Mouse (Mus musculus): ENCODE measurements around the gene Prrt1. TPM values are rescaled to one million over a fixed set of nuclear protein-coding genes. Genes with fewer than 3 reads are reported as not detected.

The Prrt1 gene
- total RNA-seq (2021), result under 1 TPM; 0.52 to 0.91 TPM

DNA sequence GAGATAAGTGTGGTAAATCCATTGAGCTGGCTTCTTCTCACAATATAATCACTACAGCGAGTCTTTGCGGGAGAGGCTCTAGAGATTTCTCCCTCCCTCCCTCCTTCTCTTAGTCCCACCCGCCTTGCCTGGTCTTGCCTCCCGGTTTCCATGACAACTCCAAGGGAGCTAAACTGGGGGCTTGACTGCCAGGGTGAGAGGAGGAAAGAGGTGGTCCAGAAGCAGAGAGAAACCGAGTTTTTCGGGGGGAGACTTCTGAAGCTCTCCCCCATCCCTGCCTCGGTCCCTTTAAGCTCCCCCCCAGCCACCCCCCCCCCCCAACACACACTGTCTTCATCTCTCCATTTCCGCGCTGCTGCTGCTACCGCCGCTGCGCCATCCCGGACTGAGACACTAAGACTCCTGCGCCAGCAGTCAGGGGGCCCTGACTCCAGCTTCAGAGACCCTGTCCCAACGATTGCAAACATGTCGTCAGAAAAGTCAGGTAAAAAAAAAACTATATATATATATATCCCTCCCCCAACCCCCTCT, at the start of gene Prrt1:
Prrt1 (plus strand) TSS at position 313 of the 531 bp plus-strand sequence.
- no peak for DNase-seq

DNA sequence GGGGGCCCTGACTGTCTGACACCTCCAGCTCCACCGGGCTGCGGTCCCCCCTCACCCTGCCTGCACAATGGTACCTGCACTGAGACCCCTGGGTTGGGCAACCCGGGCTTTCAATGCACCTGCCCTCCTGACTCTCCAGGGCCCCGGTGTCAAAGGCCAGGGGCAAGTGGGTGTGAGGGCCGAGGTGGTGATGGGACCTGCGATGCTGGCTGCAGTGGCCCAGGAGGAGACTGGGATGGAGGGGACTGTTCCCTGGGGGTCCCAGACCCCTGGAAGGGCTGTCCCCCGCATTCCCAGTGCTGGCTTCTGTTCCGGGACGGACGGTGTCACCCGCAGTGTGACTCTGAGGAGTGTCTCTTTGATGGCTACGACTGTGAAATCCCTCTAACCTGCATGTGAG, 46.8 kb upstream of the Prrt1 start:
- DNase-seq, result no peak

DNA sequence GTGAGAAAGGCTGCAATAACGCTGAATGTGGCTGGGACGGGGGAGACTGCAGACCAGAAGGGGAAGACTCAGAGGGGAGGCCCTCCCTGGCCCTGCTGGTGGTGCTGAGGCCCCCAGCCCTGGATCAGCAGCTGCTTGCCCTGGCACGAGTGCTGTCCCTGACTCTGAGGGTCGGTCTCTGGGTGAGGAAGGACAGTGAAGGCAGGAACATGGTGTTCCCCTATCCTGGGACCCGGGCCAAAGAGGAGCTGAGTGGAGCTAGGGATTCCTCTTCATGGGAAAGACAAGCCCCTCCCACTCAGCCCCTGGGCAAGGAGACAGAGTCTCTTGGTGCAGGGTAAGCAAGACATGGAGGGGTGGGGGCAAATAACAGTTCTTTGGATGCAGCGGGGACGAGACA, 45.9 kb upstream of the Prrt1 start:
- DNase-seq, result no peak

DNA sequence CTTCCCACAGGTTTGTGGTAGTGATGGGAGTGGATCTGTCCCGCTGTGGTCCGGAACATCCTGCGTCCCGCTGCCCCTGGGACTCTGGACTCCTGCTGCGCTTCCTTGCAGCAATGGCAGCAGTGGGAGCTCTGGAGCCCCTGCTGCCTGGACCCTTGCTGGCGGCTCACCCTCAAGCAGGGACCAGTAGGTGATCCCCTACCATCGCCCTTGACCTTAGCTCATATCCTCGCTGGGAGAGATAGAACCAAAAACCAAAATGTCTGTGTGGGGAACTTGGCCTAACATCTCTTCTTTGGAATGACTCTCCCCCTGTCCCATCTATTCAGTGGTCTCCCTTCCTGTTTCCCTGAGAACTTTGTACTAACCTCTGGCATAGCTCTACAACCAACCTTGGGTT, 45.5 kb upstream of the Prrt1 start:
- no peak for DNase-seq

DNA sequence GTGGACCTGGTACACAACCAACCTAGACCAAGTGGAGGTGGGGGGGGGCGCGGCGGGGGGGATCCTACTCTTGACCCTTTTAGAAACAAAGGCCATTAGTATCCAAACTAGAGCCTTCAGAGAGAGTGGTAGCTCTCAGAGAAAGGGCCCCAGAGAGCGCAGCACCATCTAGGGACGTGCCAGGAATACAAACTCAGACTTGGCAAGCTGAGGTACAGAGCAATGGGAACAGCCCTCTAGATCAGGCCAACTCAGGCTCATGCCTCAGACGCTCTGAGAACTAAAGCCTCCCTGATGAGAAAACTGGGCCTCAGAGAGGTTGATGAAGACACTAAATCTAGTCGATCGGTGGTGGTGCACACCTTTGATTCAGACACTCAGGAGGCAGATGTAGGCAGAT, 44.2 kb upstream of the Prrt1 start:
- no peak for DNase-seq

GRCm38 (mm10) chr17:34585877-34586771, 43.2 kb upstream of the Prrt1 start:
- DNase-seq, result no peak

DNA sequence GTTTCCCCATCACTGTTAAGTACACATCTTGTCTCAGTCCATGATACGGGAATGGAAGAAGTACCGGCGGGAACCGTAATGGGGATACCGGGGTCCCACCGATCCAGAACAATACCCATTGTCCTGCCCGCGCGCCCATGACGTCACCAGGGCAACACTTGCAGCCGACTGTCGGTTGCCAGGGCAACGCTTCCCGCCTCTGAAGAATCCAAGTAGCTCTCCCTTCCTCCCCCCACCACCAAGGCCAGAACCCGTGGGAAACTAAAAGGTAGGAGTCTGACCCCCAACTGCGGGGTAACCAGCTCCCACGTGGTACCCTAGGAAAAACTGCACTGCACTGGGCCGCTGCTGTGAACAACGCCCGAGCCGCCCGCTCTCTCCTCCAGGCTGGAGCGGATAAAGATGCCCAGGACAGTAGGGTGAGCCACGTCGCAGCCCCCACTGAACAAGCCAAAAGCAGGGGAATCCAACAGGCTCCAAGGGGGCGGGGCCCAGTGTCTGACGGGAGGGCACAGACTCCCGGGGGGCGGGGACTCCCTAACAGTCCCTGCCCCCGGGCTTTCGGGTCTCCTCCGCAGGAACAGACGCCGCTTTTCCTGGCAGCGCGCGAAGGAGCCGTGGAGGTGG, 42.4 kb upstream of the Prrt1 start:
- peak; percentile 90 for DNase-seq

DNA sequence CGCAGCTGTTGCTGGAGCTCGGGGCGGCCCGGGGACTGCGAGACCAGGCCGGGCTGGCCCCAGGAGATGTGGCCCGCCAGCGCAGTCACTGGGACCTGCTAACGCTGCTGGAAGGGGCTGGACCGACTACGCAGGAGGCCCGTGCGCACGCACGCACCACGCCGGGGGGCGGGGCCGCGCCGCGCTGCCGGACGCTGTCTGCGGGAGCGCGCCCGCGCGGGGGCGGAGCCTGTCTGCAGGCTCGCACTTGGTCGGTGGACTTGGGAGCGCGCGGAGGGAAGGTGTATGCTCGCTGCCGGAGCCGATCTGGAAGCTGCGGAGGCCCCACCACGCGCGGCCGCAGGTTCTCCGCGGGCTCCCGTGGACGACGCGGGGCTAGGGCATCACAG, 41.9 kb upstream of the Prrt1 start:
- peak; percentile 97 for DNase-seq

- no peak for DNase-seq
These were observed 41.5 kb upstream of the Prrt1 start for GRCm38 (mm10) chr17:34587814-34588213.

DNA sequence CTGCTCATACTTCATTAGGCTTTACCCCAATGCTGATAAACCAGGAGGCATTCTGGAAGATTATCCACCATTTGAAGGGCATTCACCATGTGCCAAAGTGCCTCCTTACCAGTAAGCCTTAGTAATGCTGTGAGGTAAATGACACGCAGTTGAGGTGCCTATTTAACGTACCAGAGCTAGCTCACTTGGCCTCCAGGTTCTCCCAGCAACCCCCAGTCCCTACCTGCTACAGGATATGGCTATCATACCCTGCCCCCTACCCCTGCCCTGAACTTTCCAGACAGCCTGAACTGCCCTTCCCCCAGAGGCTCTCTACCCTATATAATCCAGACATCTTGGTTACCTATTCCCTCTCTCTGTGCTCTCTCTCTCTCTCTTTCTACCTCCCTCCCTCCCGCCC, 40.6 kb upstream of the Prrt1 start:
- no peak for DNase-seq

- no peak for DNase-seq
These were observed 40.1 kb upstream of the Prrt1 start for GRCm38 (mm10) chr17:34589206-34589605.

- peak; percentile 67 for DNase-seq
These were observed 39.6 kb upstream of the Prrt1 start, which contains the start of gene Gpsm3 for GRCm38 (mm10) chr17:34589681-34590101. TSS of gene Gpsm3 (plus strand) at chr17:34589806.

DNA sequence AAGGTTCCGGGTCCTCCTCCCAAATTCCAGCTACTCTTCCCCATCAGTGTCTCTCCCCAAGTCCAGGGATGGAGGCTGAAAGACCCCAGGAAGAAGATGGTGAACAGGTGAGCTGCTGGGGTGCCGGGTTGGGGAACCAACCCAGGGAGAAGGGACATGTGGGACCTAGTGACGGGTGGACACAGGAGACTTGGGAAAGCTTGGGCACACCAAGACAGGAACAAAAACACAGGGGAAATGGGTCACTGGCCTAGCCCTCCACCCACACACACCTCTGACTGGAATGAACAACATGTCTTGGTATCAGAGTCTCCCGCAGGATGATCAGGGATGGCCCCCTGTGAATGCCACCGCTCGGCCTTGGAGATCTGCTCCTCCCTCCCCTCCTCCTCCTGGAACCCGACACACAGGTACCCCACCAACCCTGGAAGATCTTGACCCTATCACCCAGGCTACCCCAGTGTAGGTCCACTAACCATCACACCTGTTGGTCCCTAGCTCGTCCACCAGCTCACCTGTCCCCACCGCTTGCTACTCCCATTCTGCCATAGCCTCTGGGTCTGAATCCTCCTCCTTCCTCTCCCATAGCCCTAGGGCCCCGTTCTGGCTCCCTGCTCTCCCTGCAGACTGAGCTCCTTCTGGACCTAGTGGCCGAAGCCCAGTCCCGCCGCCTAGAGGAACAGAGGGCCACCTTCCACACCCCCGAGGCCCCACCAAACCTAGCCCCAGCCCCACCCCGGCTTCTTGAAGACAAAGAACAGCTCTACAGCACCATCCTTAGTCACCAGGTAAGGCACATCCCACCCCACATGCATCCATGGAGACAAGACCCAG, 39.0 kb upstream of the Prrt1 start:
- no peak for DNase-seq

GRCm38 (mm10) chr17:34591029-34591993, 38.0 kb upstream of the Prrt1 start, which contains the start of gene Pbx2:
TSS of gene Pbx2 (plus strand) at chr17:34591266.
- no peak for DNase-seq

GRCm38 (mm10) chr17:34591994-34592375, 37.3 kb upstream of the Prrt1 start:
- DNase-seq, result peak; percentile 95

DNA sequence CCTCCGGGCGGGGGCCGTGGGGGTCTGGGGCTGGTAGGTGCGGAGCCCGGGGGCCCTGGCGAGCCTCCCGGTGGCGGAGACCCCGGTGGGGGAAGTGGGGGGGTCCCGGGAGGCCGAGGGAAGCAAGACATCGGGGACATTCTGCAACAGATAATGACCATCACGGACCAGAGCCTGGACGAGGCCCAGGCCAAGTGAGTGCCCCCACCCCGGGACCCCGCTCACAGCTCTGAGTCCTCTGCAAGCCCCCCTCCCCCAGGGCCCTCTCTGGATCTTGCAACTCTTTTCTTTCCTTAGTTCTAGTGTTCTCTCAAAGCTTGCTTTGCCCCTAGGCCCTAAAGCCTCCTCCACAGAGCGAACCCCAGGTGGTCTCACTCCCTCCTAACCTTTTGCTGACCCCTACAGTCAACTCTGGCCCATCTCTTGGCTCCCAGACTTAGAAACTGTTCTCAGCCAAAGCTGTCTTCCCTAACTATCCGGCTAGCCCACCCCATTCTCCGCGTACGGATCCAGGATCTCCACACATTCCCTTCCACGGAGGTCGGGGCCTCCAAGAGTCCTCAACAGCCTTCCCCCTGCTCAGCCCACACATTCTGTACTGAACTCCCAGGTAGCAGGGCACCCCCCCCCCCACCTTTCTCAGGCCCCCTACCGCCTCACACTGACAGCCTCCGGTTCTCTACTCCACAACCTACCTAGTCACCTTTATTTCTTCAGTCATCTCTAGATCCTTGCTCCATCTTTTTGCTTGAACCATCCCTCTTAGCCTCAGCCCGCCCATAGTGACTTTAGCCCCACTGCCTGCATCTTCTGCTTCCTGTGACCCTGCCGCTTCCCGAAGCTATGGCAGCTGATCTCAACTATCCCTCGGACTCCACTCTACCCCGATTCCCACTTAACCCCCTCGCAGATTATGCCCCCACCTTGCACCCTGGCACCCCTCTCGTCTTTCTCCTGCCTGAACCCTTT, 36.5 kb upstream of the Prrt1 start:
- DNase-seq, result no peak

- no peak for DNase-seq
These were observed 35.4 kb upstream of the Prrt1 start for GRCm38 (mm10) chr17:34593752-34594525.

DNA sequence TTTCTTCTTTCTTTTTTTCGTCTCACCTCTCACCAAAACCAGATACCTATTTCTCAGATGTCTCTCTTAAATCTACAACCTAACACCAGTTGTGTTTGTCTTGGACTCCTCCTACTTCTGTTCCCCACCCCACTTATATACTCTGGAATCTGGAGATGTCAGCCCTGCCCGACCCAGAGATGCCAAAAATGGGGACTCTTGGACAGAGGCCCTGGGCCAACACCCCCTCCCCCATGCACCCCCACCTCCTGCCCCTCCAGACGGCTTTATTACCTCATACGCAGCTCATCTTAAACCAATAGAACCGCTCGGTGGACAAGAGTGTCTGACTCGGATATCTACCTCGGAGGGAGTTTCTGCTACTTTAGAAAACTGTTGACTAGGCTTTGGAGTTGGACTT, 33.2 kb upstream of the Prrt1 start:
- no peak for DNase-seq

- DNase-seq, result no peak
These were observed 31.7 kb upstream of the Prrt1 start, which contains the start of gene Ager for GRCm38 (mm10) chr17:34597566-34598095. TSS of gene Ager (plus strand) at chr17:34597862.
